Mouse (Mus musculus) myocyte (in vitro differentiated cells): ENCODE data around the gene Ppt1.

ENCODE experiments used
- E2F4 ChIP-seq: IDR thresholded peaks from one replicate; pipeline ENCODE4 v1.6.1; 2011; ENCODE audit warnings: mild to moderate bottlenecking, control low read depth, moderate library complexity; ENCODE audit not compliant: insufficient read depth
- POLR2A ChIP-seq: IDR thresholded peaks from one replicate; pipeline ENCODE4 v1.6.1; 2011; ENCODE audit warnings: low read depth, mild to moderate bottlenecking, control low read depth, moderate library complexity; ENCODE audit not compliant: insufficient read length

GRCm38 (mm10) chr4:122892157-122892556 is 56.1 kb downstream of the Ppt1 start:
- TF ChIP-seq POLR2A (no peak), E2F4 (no peak)
